Mouse (Mus musculus): ENCODE measurements around the gene Ubap1. TPM values are rescaled to one million over a fixed set of nuclear protein-coding genes. Genes with fewer than 3 reads are reported as not detected.

Ubap1 gene
- 12.4 and 16.9 TPM in 2 replicates for polyA plus RNA-seq (2012; rRNA removed)
- 21.4 and 24.4 TPM in 2 replicates for polyA plus RNA-seq (2014; fragmentation: Nextera tagmentation; extraction: Ambion mirVana)

DNA sequence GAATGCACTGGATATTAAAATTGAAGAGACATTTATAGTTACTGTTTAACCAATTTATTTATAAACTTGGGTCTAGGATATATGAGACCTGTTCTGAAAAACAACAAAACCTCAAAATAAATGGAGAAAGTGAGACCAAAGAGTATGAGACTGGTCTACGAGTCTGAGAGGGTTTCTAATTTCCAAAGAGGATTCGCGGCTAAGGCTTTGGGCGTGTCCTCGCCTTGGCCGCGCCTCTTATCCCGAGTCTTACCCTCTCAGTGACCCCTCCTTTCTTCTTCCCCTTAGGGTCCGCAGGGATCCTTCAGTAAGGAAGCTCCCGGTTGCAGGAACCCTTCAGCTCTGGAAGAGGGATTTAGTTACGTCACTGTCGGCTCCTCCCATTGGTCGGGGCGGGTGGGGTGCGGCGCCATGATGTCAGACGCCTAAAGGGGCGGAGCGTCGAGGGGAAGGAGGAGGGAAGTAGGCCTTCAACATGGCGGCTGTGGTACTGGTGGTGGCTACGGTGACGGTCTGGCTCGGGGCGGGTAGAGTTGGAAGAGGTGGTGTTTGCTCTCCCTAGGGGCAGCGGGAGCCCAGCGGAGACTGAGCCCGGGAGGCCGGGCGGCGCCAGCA lies at the start of gene Ubap1:
Gene Ubap1 (plus strand): TSS at position 413 of the 615 bp plus-strand sequence.
- no peaks in the 10 kb centered on the region for H3K27me3 ChIP-seq (ENCODE audit: control insufficient read depth, insufficient read depth, low read length)
- no peaks in the 10 kb centered on the region for H3K9me3 ChIP-seq (ENCODE audit: control insufficient read depth, low read length)
- under 1% methylated on average over 31 of the region's 31 CpGs for WGBS (ENCODE audit: insufficient replicate concordance)
- peak within 1 kb of the TSS; percentile 98 for H3K9ac ChIP-seq (replicated peaks)
- ATAC-seq (ENCODE audit: insufficient read depth) (peak; percentile 88), DNase-seq (ENCODE audit: low read depth in 3 of 3, low spot score in 3 of 3) (peak; percentile 92 to 96 (median 92))
- TF ChIP-seq CTCF (IDR thresholded peaks at IDR 0.05; ENCODE audit: low read depth) (0 out of 2 replicates have a peak, but pooled peaks have one; percentile 1), EP300 (IDR thresholded peaks at IDR 0.05; ENCODE audit: low read depth) (0 out of 2 replicates have a peak, but pooled peaks have one; percentile 20)
- H3K4me1 ChIP-seq (replicated peaks; ENCODE audit: control insufficient read depth in 2 of 2, insufficient read depth in 2 of 2, low read length in 1 of 2): peaks cover 13 to 20% of the 10 kb centered on the region in 2 experiments
- H3K4me3 ChIP-seq (ENCODE audit: insufficient read depth in 1 of 2, low read depth in 2 of 2, low read length in 2 of 2): peak within 1 kb of the TSS; percentile 80 to 97
- no peaks in the 10 kb centered on the region for H3K36me3 ChIP-seq (replicated peaks; ENCODE audit: control insufficient read depth, insufficient read depth, low read depth)
- H3K4me2 ChIP-seq (ENCODE audit: low read depth): peak within 1 kb of the TSS; percentile 79
- H3K27ac ChIP-seq: peak within 1 kb of the TSS; percentile 64

DNA sequence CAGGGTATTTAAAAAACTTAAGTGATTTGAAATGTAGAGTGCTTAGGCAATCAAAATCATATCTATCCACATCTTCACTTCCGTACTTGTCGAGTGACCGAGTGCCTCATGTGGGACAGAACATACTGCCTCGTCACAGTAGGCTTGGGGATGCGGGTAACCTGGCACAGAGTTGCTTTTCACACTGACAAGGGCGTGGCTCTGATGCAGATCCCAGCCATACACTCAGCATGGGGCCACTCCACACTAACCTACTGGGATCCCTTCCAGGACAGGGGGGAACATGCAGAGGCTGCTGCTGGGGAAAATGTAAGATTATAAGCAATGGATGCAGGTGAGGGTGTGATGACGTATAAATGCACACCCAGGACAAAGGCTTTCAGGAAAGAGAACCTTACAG lies 45.1 kb upstream of the Ubap1 start:
- no peaks in the 10 kb centered on the region for H3K27me3 ChIP-seq (ENCODE audit: control insufficient read depth, insufficient read depth, low read length)
- H3K9ac ChIP-seq (replicated peaks): no peak overlapping the region
- 76% methylated on average over 7 of the region's 7 CpGs for WGBS (ENCODE audit: insufficient replicate concordance)
- DNase-seq (ENCODE audit: low read depth in 3 of 3, low spot score in 3 of 3): no peak
- 0 out of 2 replicates have a peak, but pooled peaks have one; percentile 34 for ATAC-seq (ENCODE audit: insufficient read depth)
- H3K27ac ChIP-seq: no peak overlapping the region
- no peak overlapping the region for H3K4me3 ChIP-seq (ENCODE audit: insufficient read depth in 1 of 2, low read depth in 2 of 2, low read length in 2 of 2)
- no peak for TF ChIP-seq CTCF (IDR thresholded peaks at IDR 0.05; ENCODE audit: low read depth)
- TF ChIP-seq EP300 (IDR thresholded peaks at IDR 0.05; ENCODE audit: low read depth): no peak
- no peaks in the 10 kb centered on the region for H3K9me3 ChIP-seq (ENCODE audit: control insufficient read depth, low read length)
- H3K4me2 ChIP-seq (ENCODE audit: low read depth): no peak overlapping the region
- peaks cover 78% of the 10 kb centered on the region for H3K36me3 ChIP-seq (replicated peaks; ENCODE audit: control insufficient read depth, insufficient read depth, low read depth)
- H3K4me1 ChIP-seq (replicated peaks; ENCODE audit: control insufficient read depth in 2 of 2, insufficient read depth in 2 of 2, low read length in 1 of 2): peaks cover 10 to 17% of the 10 kb centered on the region in 2 experiments

DNA sequence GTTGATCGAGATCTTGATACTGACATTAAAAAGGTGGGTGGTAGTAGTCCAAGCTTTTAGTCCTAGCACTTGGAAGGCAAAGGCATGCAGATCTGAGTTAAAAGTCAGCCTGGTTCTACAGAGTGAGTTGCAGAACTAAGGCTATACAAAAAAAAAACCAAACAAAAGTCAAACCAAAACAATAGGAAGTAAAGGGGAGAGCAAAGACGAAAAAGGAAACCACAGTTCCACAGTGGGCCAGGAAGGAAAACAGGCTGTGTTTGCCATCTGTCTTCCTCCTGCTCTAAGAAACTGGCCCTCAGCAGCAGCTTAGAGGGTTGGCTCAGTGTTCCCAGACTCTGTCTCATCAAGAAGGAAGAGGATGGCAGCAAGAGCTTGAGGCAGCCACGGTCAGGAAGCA lies 44.5 kb upstream of the Ubap1 start:
- no peak overlapping the region for H3K4me2 ChIP-seq (ENCODE audit: low read depth)
- H3K9me3 ChIP-seq (ENCODE audit: control insufficient read depth, low read length): no peaks in the 10 kb centered on the region
- peak overlapping the region; percentile 23; the same call in 1 of the 2 replicates for H3K9ac ChIP-seq (replicated peaks)
- peak overlapping the region; percentile 35; the same call in 1 of the 2 replicates for H3K27ac ChIP-seq
- peaks cover 10 to 17% of the 10 kb centered on the region in 2 experiments for H3K4me1 ChIP-seq (replicated peaks; ENCODE audit: control insufficient read depth in 2 of 2, insufficient read depth in 2 of 2, low read length in 1 of 2)
- H3K27me3 ChIP-seq (ENCODE audit: control insufficient read depth, insufficient read depth, low read length): no peaks in the 10 kb centered on the region
- peaks cover 76% of the 10 kb centered on the region for H3K36me3 ChIP-seq (replicated peaks; ENCODE audit: control insufficient read depth, insufficient read depth, low read depth)
- no peak for TF ChIP-seq CTCF (IDR thresholded peaks at IDR 0.05; ENCODE audit: low read depth)
- TF ChIP-seq EP300 (IDR thresholded peaks at IDR 0.05; ENCODE audit: low read depth): no peak
- no peak for DNase-seq (ENCODE audit: low read depth in 3 of 3, low spot score in 3 of 3)
- ATAC-seq (ENCODE audit: insufficient read depth): no peak
- no peak overlapping the region for H3K4me3 ChIP-seq (ENCODE audit: insufficient read depth in 1 of 2, low read depth in 2 of 2, low read length in 2 of 2)
- 17% methylated on average over 3 of the region's 3 CpGs for WGBS (ENCODE audit: insufficient replicate concordance)

DNA sequence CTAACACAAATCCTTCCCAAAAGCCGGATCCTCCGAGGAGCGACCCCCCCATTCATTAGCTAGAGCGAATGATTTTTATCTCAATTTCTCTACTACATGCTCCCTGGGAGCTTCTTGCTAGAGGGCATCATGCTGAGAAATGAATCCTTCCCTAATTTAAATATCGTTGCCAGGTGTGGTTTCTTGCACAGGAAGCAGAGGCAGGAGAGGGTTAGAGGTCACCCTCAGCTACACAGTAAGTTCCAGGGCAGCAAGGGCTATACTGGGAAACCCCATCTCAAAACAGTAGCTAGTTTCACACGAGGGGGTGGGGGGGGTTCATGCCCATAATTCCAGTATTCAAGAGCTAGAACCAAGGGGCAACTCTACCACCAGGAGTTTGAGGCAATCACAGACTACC lies 41.4 kb upstream of the Ubap1 start:
- Histone ChIP-seq H3K36me3 (replicated peaks; ENCODE audit: control insufficient read depth, insufficient read depth, low read depth) (peaks cover 75% of the 10 kb centered on the region), H3K9me3 (ENCODE audit: control insufficient read depth, low read length) (no peaks in the 10 kb centered on the region), H3K27ac (no peak overlapping the region), H3K9ac (replicated peaks) (no peak overlapping the region), H3K4me2 (ENCODE audit: low read depth) (no peak overlapping the region), H3K4me3 (ENCODE audit: insufficient read depth in 1 of 2, low read depth in 2 of 2, low read length in 2 of 2) (no peak overlapping the region), H3K4me1 (replicated peaks; ENCODE audit: control insufficient read depth in 2 of 2, insufficient read depth in 2 of 2, low read length in 1 of 2) (peaks cover 17 to 23% of the 10 kb centered on the region in 2 experiments), H3K27me3 (ENCODE audit: control insufficient read depth, insufficient read depth, low read length) (no peaks in the 10 kb centered on the region)
- WGBS (ENCODE audit: insufficient replicate concordance): 75% methylated on average over 6 of the region's 6 CpGs
- DNase-seq (ENCODE audit: low read depth in 3 of 3, low spot score in 3 of 3) (no peak), ATAC-seq (ENCODE audit: insufficient read depth) (no peak)
- TF ChIP-seq EP300 (IDR thresholded peaks at IDR 0.05; ENCODE audit: low read depth) (no peak), CTCF (IDR thresholded peaks at IDR 0.05; ENCODE audit: low read depth) (no peak)

Measured in liver, embryonic 14.5 days (tissue).